Mouse (Mus musculus): ENCODE results near the gene Ell3. TPM values are rescaled to one million over a fixed set of nuclear protein-coding genes. Genes with fewer than 3 reads are reported as not detected.
"Not testable (repeated sequence)": the region's sequence is repeated elsewhere in the genome, so short reads cannot be mapped to it uniquely, and the experiment has no call there.

The Ell3 gene
- not detected for total RNA-seq (2021)
- long read RNA-seq, result 0 reads

- no peak for DNase-seq (ENCODE audit: low spot score in 2 of 2)
These were observed at the start of gene Ell3 for GRCm38 (mm10) chr2:121444178-121444577. TSS of gene Ell3 (minus strand) at chr2:121444278.

- not testable (repeated sequence) for DNase-seq (ENCODE audit: low spot score in 2 of 2)
These were observed 40.3 kb upstream of the Ell3 start for GRCm38 (mm10) chr2:121484403-121484802.

GRCm38 (mm10) chr2:121483576-121483975, 39.5 kb upstream of the Ell3 start:
- no peak for DNase-seq (ENCODE audit: low spot score in 2 of 2)

DNA sequence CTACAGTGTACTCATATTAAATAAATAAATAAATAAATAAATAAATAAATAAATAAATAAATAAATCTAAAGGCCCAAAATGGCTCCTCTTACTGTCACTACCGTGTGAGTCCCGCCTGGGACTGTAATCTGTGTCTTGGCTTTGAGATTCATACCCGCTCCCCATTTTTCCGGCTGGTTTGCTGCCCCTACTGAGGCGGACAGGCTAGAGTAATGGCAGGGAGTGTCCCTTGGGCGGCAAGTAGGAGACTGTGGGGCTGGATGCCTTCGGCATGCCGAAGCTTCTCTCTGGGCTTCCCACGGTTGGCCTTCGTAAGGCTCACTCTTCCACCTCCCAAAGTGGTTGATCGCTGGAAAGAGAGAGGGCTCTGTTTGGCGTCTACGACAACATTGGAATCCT, 36.8 kb upstream of the Ell3 start:
- DNase-seq (ENCODE audit: low spot score in 2 of 2), result not testable (repeated sequence)

DNA sequence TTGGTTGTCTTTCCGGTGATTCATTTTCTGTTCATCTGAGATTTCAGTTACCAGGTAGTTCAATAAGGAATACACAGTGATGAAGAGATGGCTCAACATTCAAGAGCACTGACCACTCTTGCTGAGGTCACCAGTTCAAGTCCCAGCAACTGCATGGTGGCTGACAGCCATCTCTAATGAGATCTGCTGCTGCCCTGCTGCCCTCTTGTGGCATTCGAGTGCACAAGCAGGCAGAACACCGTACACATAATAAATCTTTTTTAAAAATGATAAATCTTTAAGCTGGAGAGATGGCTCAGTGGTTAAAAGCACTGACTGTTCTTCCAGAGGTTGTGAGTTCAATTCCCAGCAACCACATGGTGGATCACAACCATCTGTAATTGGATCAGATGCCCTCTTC, 36.4 kb upstream of the Ell3 start:
- no peak for DNase-seq (ENCODE audit: low spot score in 2 of 2)

DNA sequence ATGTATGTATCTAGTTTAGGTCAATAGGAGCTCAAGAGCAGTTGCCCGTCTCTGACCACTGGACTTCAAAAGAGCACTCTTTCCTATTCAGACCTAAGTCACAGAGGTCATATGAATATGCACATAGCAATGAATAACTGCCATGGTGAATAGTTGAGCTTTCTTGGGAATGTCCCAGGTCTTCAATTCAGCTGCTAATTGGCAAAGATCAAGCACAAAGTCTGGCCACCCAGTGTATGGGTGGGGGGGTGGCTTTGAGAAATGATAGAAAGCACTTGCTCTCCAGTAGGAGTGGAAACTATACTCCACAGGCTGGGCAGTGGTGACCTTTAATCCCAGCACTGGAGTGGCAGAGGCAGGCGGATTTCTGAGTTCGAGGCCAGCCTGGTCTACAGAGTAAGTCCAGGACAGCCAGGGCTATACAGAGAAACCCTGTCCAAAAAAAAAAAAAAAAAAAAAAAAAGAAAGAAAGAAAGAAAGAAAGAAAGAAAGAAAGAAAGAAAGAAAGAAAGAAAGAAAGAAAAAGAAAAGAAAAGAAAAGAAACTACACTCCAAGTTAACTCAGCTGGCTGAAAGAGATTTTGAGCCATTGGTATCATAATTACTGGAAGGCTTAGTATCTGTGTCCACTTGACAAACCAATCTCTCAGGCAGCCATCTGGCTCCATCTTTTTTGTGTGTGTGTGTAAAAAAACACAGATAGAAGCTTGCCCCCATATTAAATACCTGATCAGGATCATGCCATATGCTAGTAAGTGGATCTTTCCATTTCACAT, 33.6 kb upstream of the Ell3 start:
- no peak for DNase-seq (ENCODE audit: low spot score in 2 of 2)

DNA sequence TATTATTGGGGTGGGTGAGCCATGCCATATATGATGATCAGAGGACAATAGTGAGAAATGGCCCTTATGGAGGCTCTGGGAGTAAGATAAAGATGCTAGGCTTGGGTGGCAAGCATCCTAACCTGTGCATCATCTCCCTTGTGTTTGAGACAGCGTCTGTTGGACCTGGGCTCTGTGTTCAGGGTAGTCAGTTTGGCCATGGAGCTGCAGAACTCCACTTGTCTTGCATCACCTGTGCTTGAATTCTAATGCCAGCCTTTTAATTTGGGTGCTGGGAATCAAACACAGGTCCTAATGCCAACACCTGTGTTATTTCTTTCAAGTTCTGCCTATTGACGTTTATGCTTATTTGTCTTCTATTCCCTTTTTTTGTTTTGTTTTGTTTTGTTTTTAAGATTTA, 31.2 kb upstream of the Ell3 start:
- not testable (repeated sequence) for DNase-seq (ENCODE audit: low spot score in 2 of 2)

- DNase-seq (ENCODE audit: low spot score in 2 of 2), result no peak
These were observed 30.1 kb upstream of the Ell3 start for GRCm38 (mm10) chr2:121474180-121474535.

GRCm38 (mm10) chr2:121473301-121474179, 29.5 kb upstream of the Ell3 start, which contains the start of gene Mfap1b:
TSS of gene Mfap1b (minus strand) at chr2:121474067.
- peak; percentile 81 to 93 for DNase-seq (ENCODE audit: low spot score in 2 of 2)

- DNase-seq (ENCODE audit: low spot score in 2 of 2), result not testable (repeated sequence)
These were observed 28.7 kb upstream of the Ell3 start for GRCm38 (mm10) chr2:121472783-121473182.

GRCm38 (mm10) chr2:121468982-121469381, 24.9 kb upstream of the Ell3 start:
- DNase-seq (ENCODE audit: low spot score in 2 of 2), result not testable (repeated sequence)

DNA sequence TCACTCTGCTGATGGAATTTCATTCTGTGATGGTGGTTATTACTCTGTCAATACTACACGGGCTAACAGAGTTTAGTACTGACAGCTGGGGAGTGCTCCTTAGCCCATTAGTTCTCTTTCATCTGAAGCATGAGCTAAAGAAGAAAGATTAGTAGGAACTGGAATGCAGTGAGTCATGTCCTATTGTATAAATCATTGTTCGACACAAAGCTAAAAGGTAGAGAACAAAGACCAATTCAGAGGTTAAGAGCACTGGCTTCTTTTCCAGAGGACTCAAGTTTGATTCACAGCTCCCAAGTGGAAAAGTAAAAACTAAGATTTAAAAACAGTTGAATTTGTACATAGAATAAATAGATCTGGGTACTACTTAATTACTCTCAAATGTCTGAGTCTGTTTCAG, 16.0 kb upstream of the Ell3 start:
- no peak for DNase-seq (ENCODE audit: low spot score in 2 of 2)

DNA sequence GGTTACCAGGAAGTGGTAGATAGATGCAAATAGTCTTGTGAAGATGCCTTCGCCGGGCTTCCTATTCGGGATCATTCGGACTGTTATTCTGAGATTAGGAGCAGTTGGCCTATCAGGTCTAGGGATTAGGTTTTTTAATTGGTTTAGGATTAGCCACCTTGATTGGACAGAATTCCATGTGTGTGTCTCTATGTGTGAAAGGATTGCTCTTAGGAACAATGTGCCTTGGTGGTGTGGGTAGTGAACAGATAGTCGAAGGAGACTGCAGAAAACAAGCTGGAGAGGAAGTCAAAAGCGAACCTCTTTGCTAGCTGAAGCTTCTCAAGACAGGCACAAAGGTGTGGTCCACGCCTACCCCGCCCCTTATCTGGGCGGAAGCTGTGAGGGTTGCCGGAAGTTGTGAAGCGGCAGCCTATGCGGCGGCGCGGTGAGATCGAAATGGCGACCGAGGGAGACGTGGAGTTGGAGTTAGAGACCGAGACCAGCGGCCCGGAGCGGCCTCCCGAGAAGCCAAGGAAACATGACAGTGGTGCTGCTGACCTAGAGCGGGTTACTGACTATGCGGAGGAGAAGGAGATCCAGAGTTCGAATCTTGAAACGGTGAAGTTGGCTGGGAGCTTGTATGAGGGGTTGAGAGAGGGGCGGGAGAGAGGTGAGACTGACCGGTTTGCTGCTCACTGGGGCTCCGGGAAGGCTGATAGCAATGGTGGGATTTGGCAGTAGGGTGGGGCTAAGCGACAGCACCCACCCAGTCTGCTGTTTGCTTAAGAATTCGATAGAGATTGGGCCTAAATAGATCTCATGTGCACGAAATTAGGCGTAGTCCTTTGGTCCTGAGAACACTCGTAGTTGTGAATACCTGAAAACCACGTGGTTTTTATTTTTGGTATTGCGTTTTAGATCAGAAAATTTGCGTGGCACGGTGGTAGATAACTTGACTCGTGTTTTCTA, 12.9 kb upstream of the Ell3 start, which contains the start of gene Serinc4:
TSS of gene Serinc4 (minus strand) at position 90 of the 951 bp plus-strand sequence.
- DNase-seq (ENCODE audit: low spot score in 2 of 2), result peak; percentile 79 to 85

- DNase-seq (ENCODE audit: low spot score in 2 of 2), result no peak
These were observed 11.5 kb upstream of the Ell3 start for GRCm38 (mm10) chr2:121455534-121455933.

DNA sequence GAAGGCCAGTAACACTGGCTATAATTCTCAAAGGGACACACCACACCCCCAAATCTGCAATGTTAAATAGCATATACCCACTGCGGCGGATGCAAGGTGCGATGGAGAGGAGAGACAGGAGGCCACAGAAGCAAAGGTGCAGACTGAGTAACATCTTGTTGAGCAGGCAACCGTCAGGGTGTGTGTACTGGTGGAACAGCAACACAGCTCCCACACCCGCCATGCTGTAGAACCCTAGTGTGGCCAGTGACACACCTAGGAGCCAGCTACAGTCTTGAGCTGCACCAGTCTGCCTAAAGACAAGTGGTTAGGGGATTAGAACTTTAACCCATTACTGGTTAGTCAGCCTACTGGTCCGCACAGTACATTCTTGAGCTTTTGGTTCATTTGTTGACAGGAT, 9.8 kb upstream of the Ell3 start:
- no peak for DNase-seq (ENCODE audit: low spot score in 2 of 2)

GRCm38 (mm10) chr2:121452990-121453389, 8.9 kb upstream of the Ell3 start, which contains the start of gene Hypk:
TSS of gene Hypk (plus strand) at chr2:121453290.
- DNase-seq (ENCODE audit: low spot score in 2 of 2), result no peak

DNA sequence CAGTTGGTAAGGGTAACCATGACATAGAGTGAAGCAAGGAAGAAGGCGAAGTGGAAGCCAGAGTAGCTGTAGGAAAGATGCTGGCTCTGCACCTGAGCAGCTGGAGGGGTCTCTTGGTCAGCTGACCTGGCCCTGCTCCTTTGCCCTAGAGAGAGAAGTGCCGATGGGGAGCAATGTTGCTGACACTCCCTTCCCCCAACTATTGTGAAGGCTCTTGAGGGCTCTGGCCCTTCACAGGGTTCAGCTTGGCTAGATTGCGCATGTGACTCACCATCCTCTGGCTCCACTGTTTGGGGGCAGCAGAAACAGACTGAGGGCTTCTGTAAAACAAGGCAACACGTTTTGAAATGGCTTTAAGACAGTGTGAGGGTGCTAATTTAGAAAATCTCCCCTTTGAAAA, 8.3 kb upstream of the Ell3 start:
- no peak for DNase-seq (ENCODE audit: low spot score in 2 of 2)

- no peak for DNase-seq (ENCODE audit: low spot score in 2 of 2)
These were observed 6.0 kb upstream of the Ell3 start for GRCm38 (mm10) chr2:121450093-121450492.

GRCm38 (mm10) chr2:121449545-121450011, 5.5 kb upstream of the Ell3 start:
- DNase-seq (ENCODE audit: low spot score in 2 of 2), result no peak

GRCm38 (mm10) chr2:121448739-121449535, 4.9 kb upstream of the Ell3 start, which contains the start of gene Serf2:
TSS of gene Serf2 (plus strand) at chr2:121449195.
- peak; percentile 99 for DNase-seq (ENCODE audit: low spot score in 2 of 2)

Data from layer of hippocampus, adult 18-20 months (tissue).